Mouse (Mus musculus) MN1 (cell line): Measurements from ENCODE around the gene Abcc2.
A peak's percentile ranks its signal among the peaks of the same experiment; 100 is the strongest.

Source experiments
- DNase-seq: peaks from one replicate; pipeline ENCODE4 v3.0.0-alpha.2; 2016; ENCODE audit warnings: low spot score

Gene Abcc2

GRCm38 (mm10) chr19:43780391-43780790, 1.6 kb upstream of the Abcc2 start:
- DNase-seq: no peak

GRCm38 (mm10) chr19:43784761-43785160, 2.8 kb downstream of the Abcc2 start:
- DNase-seq: no peak

GRCm38 (mm10) chr19:43786249-43787026, 4.4 kb downstream of the Abcc2 start:
- no peak for DNase-seq

GRCm38 (mm10) chr19:43789817-43790216, 7.8 kb downstream of the Abcc2 start:
- DNase-seq: no peak

GRCm38 (mm10) chr19:43792537-43792936, 10.5 kb downstream of the Abcc2 start:
- no peak for DNase-seq

DNA sequence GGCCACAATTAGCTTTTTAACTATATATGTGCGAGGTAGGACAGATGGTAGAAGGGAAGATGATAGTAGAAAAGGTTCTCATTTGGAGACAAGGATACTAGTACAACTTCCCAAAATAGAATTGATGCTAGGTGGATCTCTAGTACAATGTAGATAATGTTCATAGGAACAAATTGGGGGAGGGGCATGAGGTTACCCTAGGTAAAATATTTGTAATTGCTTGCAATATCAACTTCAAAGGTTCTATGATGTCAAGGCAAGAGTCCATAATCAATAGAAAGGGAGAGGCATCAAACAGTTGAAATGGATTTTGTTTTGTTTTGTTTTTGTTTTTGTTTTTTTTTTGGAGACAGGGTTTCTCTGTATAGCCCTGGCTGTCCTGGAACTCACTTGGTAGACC, 12.0 kb downstream of the Abcc2 start:
- no peak for DNase-seq

- no peak for DNase-seq
Measured at GRCm38 (mm10) chr19:43795511-43795910, 13.5 kb downstream of the Abcc2 start.

DNA sequence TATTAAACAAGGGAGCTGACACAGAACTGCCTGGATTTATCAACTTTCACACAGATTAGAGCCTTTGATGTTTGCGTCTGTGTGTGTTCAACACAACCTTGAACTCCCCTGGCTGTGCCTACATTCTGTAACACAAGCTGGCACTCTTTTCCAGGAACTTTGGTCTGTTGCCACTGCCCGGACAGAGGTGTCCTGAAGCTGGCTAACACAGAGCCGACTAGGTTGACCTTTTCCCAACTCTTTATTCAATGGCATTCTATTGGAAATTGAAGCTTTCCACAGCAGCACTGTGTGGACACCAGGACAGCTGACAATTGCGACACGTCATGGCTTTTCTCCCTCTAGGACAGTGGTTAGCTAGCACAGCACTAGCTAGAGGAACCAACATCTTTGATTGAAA, 15.2 kb downstream of the Abcc2 start:
- DNase-seq: no peak

DNA sequence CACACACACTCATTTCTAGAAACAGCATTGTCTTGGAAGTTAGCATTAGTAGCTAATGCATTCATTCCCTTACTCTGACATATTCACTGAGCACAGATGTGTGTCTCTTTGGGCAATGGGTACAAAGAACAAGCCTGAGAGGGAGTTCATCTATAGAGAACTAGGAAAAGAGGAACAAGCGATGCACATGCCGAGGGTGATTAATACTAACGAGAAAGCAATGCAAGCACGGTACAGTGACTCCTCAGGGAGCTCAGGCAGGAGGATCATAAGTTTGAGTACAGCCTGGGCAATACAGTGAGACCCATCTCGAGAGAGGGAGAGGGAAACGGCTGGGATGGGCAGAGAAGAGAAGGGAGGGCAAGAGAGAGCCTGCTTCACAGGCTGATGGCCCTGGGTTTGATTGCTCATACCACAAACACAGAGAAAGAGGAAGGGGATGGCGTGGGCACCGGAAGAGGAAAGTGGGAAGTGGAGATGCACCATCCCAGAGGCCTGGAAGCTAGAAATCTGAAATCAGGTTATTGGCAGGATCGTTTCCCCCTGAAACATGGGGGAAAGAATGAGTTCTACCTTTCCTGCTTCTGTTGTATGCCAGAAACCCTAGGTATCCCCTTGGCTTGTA, 19.5 kb downstream of the Abcc2 start:
- DNase-seq: no peak

- DNase-seq: no peak
Measured at GRCm38 (mm10) chr19:43803866-43804265, 21.9 kb downstream of the Abcc2 start.

DNA sequence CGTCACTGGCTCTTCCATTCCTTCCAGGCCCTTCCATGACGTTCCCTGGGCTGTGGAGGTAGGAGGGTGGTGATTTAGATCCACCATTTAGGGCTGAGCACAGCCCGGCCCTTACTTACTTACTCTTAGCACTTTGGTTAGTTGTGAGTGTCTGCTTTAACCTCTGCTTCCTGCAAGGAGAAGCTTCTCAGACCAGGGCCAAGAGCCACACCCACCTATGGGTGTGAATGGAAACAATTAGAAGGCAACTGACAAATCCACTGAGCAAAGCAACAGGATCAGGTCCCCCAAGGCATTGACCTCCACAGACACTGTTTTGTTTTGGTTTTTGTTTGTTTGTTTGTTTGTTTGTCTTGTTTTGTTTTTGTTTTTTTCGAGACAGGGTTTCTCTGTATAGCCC, 27.3 kb downstream of the Abcc2 start:
- no peak for DNase-seq

DNA sequence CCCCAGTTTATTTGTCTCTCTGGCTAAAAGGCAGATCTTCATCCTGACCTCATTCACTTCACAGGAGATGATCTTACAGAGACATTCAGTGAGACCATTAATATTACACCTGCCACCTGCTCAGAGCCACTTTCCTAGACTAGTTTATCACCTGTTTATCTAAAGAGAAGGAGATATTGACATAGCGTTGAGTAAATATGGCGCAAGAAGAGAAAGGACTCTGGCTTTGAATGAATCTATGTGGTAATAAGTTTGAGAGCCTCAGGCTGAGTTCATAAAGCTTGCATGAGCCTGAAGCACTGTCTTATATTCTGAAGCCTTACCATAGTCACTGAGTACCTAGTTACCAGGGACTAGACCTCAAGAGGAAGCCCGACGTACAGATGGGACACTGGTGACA, 29.4 kb downstream of the Abcc2 start:
- no peak for DNase-seq

GRCm38 (mm10) chr19:43813315-43813714, 31.3 kb downstream of the Abcc2 start:
- no peak for DNase-seq

DNA sequence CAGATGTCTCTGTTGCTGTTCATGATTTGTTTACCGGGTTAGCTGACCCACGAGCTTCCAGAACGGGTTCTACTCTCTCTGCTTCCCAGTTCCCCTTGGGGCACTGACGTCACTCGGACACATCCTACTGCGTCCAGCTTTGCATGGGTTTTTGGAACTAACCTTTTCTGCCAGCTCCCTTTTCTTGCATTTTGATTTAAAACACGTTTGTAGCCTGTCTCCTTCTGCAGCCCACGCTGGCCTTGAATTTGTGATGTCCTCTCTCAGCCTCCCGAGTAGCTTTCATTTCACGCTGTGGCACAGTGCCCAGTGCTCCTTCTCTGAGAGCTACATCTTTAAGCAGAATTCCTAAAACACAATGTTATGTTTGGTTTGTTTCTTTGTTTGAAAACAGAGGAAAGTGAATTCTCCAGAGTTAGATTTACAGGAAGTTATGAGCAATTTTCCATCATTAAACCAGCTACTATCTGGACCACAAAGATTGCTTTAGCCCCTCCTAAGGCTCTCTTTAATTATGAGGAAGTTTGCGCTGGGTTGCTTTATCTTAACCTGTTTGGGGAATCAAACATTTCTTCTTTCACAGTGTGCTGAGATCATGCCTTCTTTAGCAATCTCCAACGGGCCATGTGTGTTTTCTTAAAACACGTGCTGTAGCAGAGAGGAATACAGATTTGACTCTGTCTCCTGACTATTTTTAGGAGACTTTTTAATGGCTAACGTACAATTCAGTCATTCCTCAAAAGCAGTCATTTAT, 33.8 kb downstream of the Abcc2 start:
- DNase-seq: no peak

DNA sequence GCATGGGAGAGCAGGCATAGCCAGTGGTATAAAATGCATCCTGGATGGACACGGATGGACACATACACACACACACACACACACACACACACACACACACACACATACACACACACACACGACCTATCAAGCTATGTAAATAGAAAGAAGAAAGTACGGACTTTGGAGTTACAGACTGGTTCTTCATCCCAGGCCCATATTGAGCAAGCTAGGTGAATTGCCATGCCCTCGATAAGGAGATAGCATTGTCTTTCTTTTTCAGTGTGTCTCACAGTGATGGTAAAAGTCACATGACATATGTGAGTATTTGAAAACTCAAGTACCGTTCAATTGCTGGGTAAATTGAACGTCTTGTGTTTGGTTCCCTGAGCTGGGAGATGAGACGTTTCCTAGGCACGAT, 44.9 kb downstream of the Abcc2 start:
- no peak for DNase-seq

- DNase-seq: peak; percentile 28
Measured at GRCm38 (mm10) chr19:43832425-43833069, 50.6 kb downstream of the Abcc2 start.

- no peak for DNase-seq
Measured at GRCm38 (mm10) chr19:43843184-43843583, 61.2 kb downstream of the Abcc2 start.

GRCm38 (mm10) chr19:43845331-43845908, 63.4 kb downstream of the Abcc2 start:
- no peak for DNase-seq

GRCm38 (mm10) chr19:43847056-43847455, 65.1 kb downstream of the Abcc2 start:
- DNase-seq: no peak

DNA sequence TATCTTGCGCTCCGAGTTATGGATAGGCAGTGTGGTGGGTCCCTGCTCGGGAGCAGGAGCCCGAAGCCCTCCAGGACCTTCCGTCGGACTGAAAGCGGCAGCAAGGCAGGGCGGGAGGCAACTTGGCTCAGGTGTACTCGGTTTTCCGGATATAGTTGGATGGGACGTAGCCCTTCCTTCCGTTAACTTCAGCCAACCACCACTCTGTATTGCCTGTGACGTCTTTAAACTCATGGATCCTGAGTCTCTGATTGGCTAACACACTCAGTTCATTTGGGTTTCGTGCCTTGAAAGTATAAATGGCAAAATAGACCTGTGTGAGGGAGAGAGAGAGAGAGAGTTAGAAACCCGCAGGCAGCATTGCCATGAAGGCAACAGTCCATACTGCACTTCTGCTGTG, 66.0 kb downstream of the Abcc2 start:
- DNase-seq: no peak

DNA sequence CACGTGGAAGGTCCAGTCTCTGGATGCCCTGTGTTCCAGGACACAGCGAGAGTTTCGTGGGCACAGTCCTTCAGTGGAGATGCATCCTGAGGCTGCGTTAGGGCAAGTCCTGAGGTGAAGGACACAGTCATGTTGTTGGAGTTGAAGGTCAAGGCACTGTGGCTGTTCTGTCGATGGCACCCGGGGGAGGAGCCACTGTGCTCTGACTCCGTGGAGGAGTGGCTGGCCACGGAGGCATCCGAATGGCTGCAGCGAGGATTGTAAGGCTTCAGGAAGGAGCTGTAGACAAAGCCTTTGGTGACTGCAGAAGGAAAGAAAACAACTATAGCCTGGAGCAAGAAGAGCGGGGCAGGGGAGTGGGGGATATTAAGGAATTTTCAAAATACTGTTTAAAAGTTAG, 68.0 kb downstream of the Abcc2 start:
- DNase-seq: no peak

DNA sequence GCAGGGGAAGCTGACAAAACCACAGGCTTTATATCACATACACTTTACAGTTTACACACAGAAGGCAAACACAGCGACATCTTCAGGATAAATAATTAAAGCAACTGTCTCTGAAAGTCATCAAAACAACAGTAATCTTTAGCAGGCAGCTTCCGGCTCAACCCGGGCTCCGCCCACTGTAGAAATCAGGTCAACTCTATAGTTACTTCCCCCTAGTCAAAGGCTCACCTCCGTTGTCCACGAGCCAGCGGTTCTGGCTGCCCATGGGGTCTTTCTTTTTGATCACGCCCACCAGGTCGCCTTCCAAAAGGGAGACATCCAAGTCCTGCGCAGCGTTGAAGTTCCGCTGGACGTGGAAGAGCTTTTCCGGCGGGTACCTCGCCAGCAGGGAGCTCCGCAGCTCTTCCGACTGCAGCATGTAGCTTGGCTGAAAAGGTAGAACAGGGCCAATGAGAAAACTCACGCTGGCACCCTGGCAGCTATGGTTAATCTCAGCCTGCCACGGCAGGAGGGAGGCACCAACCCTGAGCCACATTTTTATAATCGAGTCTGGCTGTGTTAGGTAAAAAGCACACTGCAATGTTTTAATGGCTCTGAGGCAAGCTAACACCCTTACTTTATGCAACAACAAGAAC, 70.1 kb downstream of the Abcc2 start:
- no peak for DNase-seq
